Mouse (Mus musculus): Measurements from ENCODE around the gene Scn8a. TPM values are rescaled to one million over a fixed set of nuclear protein-coding genes. Genes with fewer than 3 reads are reported as not detected.
"Not testable (repeated sequence)": the region's sequence is repeated elsewhere in the genome, so short reads cannot be mapped to it uniquely, and the experiment has no call there.

Gene Scn8a
- 11.6 and 14.9 TPM in 2 replicates for polyA plus RNA-seq (2014; fragmentation: Nextera tagmentation; extraction: Ambion mirVana)

DNA sequence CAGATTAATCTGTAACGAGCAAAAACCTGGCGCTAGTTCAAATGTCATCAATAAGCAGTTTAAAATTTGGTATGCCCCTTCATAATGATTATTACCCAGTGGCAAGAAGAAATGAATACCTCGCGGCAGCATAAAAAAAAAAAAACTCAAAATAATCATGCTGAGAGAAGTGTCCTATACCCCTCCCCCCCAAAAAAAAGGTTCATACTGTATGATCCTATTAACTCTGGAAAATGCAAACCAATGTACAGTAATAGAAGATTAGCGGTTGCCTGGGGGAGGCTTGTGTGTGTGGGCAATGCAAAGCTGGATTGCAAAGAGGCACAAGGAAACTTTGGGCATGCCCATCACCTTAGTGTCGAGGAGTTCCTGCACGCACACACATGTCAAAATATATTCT lies at the start of gene Scn8a:
TSS of gene Scn8a (plus strand) at position 301 of the 400 bp plus-strand sequence.
- peak within 1 kb of the TSS; percentile 89 for H3K4me3 ChIP-seq (ENCODE audit: low read depth, low read length)
- peak within 1 kb of the TSS; percentile 57 for H3K9ac ChIP-seq (ENCODE audit: low read length)
- H3K9me3 ChIP-seq (ENCODE audit: control insufficient read depth, low read length) = no peaks in the 10 kb centered on the region
- DNase-seq (ENCODE audit: low spot score, missing footprints) (peak; percentile 35), ATAC-seq (ENCODE audit: low FRiP score) (no peak)
- peaks cover 13% of the 10 kb centered on the region for H3K27me3 ChIP-seq (ENCODE audit: control insufficient read depth, insufficient read depth, low read length)
- 82% methylated on average over 7 of the region's 7 CpGs for WGBS
- H3K27ac ChIP-seq (ENCODE audit: low read depth, low read length) = no peak within 1 kb of the TSS
- H3K36me3 ChIP-seq (ENCODE audit: control insufficient read depth, insufficient read depth, low read length) = no peaks in the 10 kb centered on the region
- H3K4me2 ChIP-seq = peak within 1 kb of the TSS; percentile 50
- peaks cover 19% of the 10 kb centered on the region for H3K4me1 ChIP-seq (ENCODE audit: control insufficient read depth, insufficient read depth, low read length)

DNA sequence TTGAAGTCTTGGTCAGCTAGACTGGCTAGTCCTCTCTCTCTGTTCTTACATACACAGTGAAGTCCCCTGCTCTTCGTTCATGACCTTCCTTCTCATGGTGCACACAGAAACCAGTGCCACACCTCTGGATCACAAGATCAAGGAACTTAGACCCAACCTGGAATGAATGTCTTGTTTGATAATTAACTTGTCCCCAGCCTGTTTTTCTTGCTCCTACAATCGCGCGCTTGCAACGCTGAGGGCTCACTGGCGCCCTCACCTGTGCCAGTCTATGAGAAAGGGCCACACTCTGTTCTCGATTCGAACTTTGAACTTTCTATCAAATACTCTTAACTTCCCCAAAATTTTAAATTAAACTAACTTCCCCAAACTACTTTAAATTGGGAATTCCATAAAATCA lies 47.8 kb upstream of the Scn8a start:
- H3K4me1 ChIP-seq (ENCODE audit: control insufficient read depth, insufficient read depth, low read length) = no peaks in the 10 kb centered on the region
- H3K27me3 ChIP-seq (ENCODE audit: control insufficient read depth, insufficient read depth, low read length) = peaks cover 11% of the 10 kb centered on the region
- H3K27ac ChIP-seq (ENCODE audit: low read depth, low read length) = no peak overlapping the region
- H3K9ac ChIP-seq (ENCODE audit: low read length) = no peak overlapping the region
- no peaks in the 10 kb centered on the region for H3K36me3 ChIP-seq (ENCODE audit: control insufficient read depth, insufficient read depth, low read length)
- H3K4me2 ChIP-seq = no peak overlapping the region
- no peak for DNase-seq (ENCODE audit: low spot score, missing footprints)
- H3K4me3 ChIP-seq (ENCODE audit: low read depth, low read length) = no peak overlapping the region
- H3K9me3 ChIP-seq (ENCODE audit: control insufficient read depth, low read length) = no peaks in the 10 kb centered on the region
- 62% methylated on average over 8 of the region's 8 CpGs for WGBS
- ATAC-seq (ENCODE audit: low FRiP score) = no peak

DNA sequence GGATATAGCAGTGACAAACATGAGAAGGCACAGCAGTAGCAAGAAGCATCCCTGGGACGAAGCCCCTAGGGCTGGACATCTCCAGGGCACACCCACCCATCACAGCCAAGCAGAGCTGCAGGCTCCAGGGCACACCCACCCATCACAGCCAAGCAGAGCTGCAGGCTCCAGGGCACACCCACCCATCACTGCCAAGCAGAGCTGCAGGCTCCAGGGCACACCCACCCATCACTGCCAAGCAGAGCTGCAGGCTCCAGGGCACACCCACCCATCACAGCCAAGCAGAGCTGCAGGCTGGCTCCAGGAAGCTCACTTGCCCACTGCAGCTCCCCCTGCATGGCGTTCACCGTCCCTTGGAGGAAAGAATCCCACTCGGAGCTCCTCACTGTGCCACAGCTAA lies 47.3 kb upstream of the Scn8a start:
- not testable (repeated sequence) for H3K9ac ChIP-seq (ENCODE audit: low read length); H3K27ac ChIP-seq (ENCODE audit: low read depth, low read length); H3K4me3 ChIP-seq (ENCODE audit: low read depth, low read length); H3K36me3 ChIP-seq (ENCODE audit: control insufficient read depth, insufficient read depth, low read length); DNase-seq (ENCODE audit: low spot score, missing footprints); H3K4me2 ChIP-seq; H3K4me1 ChIP-seq (ENCODE audit: control insufficient read depth, insufficient read depth, low read length); H3K9me3 ChIP-seq (ENCODE audit: control insufficient read depth, low read length); ATAC-seq (ENCODE audit: low FRiP score)
- WGBS = 82% methylated on average over 4 of the region's 4 CpGs
- peaks cover 11% of the 10 kb centered on the region for H3K27me3 ChIP-seq (ENCODE audit: control insufficient read depth, insufficient read depth, low read length)

DNA sequence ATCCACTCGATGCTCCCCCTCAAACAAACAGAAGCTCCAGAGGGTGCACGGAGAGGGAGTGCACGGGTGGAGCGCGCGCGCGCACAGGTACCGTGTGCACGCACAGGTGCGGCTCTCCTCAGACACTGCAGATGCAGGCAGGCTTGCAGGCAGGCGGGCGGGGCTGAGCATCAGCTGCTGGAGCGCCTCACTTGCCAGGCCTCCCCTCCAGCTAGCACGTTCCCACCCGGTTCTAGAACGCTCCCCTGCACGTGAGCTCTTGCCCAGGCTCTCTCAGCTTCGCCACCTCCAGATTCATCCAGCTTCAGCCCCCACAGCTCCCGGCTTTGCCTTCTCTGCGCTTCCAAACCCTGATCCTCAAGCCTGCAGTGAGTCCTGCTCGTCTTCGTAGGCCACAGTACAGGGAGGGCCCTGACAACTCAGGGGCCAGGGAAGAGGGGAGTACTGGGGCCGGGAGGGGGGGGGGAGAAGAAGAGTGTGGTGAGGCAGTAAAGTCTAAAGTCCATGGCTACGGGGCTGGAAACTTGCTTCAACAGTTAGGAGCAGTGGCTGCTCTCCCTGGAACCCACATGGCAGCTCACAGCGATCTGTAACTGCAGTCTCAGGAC lies 44.3 kb upstream of the Scn8a start:
- 19% methylated on average over 26 of the region's 26 CpGs for WGBS
- ATAC-seq (ENCODE audit: low FRiP score) (no peak), DNase-seq (ENCODE audit: low spot score, missing footprints) (no peak)
- no peak overlapping the region for H3K4me2 ChIP-seq
- H3K27ac ChIP-seq (ENCODE audit: low read depth, low read length) = no peak overlapping the region
- H3K9me3 ChIP-seq (ENCODE audit: control insufficient read depth, low read length) = no peaks in the 10 kb centered on the region
- no peaks in the 10 kb centered on the region for H3K4me1 ChIP-seq (ENCODE audit: control insufficient read depth, insufficient read depth, low read length)
- H3K9ac ChIP-seq (ENCODE audit: low read length) = no peak overlapping the region
- H3K36me3 ChIP-seq (ENCODE audit: control insufficient read depth, insufficient read depth, low read length) = no peaks in the 10 kb centered on the region
- H3K4me3 ChIP-seq (ENCODE audit: low read depth, low read length) = no peak overlapping the region
- peaks cover 11% of the 10 kb centered on the region for H3K27me3 ChIP-seq (ENCODE audit: control insufficient read depth, insufficient read depth, low read length)

DNA sequence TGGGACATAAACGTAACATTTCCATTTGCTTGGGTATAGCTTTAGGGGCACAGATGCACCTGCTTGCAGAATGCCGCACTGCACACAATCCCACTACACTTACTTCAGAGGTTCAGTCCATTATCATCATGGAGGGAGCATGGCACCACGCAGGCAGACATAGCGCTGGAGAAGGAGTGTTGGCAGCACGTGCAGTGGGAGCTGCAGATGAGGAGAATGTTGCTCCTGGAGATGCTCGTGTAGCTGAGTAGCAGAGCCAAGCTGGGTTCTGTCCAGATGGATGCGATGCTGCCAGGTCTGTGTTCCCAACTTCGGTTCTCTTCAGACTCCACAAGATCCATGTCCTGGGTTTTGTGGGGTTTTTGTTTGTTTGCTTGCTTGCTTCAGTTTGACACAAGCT lies 43.6 kb upstream of the Scn8a start:
- Histone ChIP-seq H3K4me1 (ENCODE audit: control insufficient read depth, insufficient read depth, low read length) (no peaks in the 10 kb centered on the region), H3K27me3 (ENCODE audit: control insufficient read depth, insufficient read depth, low read length) (peaks cover 11% of the 10 kb centered on the region), H3K9ac (ENCODE audit: low read length) (no peak overlapping the region), H3K9me3 (ENCODE audit: control insufficient read depth, low read length) (no peaks in the 10 kb centered on the region), H3K4me2 (no peak overlapping the region), H3K27ac (ENCODE audit: low read depth, low read length) (no peak overlapping the region), H3K36me3 (ENCODE audit: control insufficient read depth, insufficient read depth, low read length) (no peaks in the 10 kb centered on the region), H3K4me3 (ENCODE audit: low read depth, low read length) (no peak overlapping the region)
- 87% methylated on average over 8 of the region's 8 CpGs for whole genome bisulfite sequencing
- DNase-seq (ENCODE audit: low spot score, missing footprints) = no peak
- no peak for ATAC-seq (ENCODE audit: low FRiP score)

DNA sequence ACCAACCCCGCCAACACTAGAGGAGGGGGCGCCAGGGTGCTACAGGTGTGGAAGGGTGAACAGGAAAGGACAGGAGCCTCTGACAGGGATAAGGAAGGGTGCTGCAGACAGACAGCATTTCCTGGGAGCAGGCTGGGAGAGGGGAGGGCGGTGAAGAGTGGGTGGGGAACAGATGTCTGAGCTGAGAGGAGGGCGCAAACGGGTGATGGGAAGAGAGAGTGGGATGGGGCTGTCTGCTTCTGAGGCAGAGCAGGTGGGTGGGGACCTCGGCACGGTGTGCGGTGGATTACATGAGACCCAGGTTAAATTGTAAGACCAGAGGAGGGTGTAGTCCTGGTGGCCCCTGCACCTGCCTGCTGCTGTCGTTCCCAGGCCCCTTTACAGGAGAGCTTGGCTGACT lies 39.9 kb upstream of the Scn8a start:
- no peak overlapping the region for H3K9ac ChIP-seq (ENCODE audit: low read length)
- no peaks in the 10 kb centered on the region for H3K36me3 ChIP-seq (ENCODE audit: control insufficient read depth, insufficient read depth, low read length)
- 88% methylated on average over 9 of the region's 9 CpGs for WGBS
- H3K4me1 ChIP-seq (ENCODE audit: control insufficient read depth, insufficient read depth, low read length) = no peaks in the 10 kb centered on the region
- peaks cover 3% of the 10 kb centered on the region for H3K27me3 ChIP-seq (ENCODE audit: control insufficient read depth, insufficient read depth, low read length)
- ATAC-seq (ENCODE audit: low FRiP score) = no peak
- H3K4me2 ChIP-seq = no peak overlapping the region
- H3K27ac ChIP-seq (ENCODE audit: low read depth, low read length) = no peak overlapping the region
- no peak overlapping the region for H3K4me3 ChIP-seq (ENCODE audit: low read depth, low read length)
- no peak for DNase-seq (ENCODE audit: low spot score, missing footprints)
- H3K9me3 ChIP-seq (ENCODE audit: control insufficient read depth, low read length) = no peaks in the 10 kb centered on the region

DNA sequence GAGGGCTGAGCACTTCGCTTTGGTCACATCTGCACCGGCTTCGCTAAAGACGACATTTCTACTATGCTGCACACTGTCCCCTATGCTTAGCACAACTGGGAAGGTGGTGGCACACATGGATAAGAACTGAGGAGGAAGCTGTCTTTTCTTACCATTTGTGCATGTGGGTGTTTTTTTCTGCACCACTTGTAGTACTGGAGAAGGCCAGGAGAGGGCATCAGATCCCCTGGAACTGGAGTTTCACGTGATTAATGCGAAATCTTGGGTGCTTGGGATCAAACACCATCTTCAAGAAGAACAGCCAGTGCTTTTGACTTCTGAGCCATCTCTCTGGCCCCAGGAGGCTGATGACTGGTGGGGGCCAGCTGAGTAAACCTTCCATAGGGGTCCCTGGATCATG lies 39.0 kb upstream of the Scn8a start:
- no peaks in the 10 kb centered on the region for H3K4me1 ChIP-seq (ENCODE audit: control insufficient read depth, insufficient read depth, low read length)
- 56% methylated on average over 6 of the region's 6 CpGs for WGBS

DNA sequence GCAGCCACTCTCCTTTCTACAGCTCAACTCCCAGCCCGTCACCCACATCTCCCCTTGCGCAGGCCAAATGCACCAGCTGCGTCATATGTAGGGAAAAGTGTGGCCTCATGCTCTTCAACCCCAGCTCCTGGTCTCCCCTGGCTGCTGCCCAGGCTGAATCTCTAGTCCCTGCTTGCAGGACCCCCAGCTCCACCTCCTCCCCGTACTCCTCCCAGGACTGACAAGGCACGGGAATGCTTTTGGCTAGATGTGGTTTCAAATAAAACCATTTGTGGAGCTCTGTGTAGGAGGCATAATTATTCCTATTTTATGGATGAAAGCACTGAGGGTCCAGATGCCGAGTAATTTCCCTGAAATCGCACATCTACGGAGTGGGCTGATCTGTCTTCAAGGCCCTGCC lies 37.5 kb upstream of the Scn8a start:
- 88% methylated on average over 8 of the region's 8 CpGs for WGBS
- H3K4me3 ChIP-seq (ENCODE audit: low read depth, low read length) = no peak overlapping the region
- ATAC-seq (ENCODE audit: low FRiP score) (no peak), DNase-seq (ENCODE audit: low spot score, missing footprints) (no peak)
- H3K9me3 ChIP-seq (ENCODE audit: control insufficient read depth, low read length) = no peaks in the 10 kb centered on the region
- no peaks in the 10 kb centered on the region for H3K36me3 ChIP-seq (ENCODE audit: control insufficient read depth, insufficient read depth, low read length)
- H3K27ac ChIP-seq (ENCODE audit: low read depth, low read length) = no peak overlapping the region
- H3K4me1 ChIP-seq (ENCODE audit: control insufficient read depth, insufficient read depth, low read length) = no peaks in the 10 kb centered on the region
- H3K4me2 ChIP-seq = no peak overlapping the region
- H3K9ac ChIP-seq (ENCODE audit: low read length) = no peak overlapping the region
- no peaks in the 10 kb centered on the region for H3K27me3 ChIP-seq (ENCODE audit: control insufficient read depth, insufficient read depth, low read length)

More for the DNA sequence above, 39.0 kb upstream of the Scn8a start:
- Histone ChIP-seq H3K4me2 (no peak overlapping the region), H3K9me3 (ENCODE audit: control insufficient read depth, low read length) (no peaks in the 10 kb centered on the region), H3K27me3 (ENCODE audit: control insufficient read depth, insufficient read depth, low read length) (no peaks in the 10 kb centered on the region), H3K4me3 (ENCODE audit: low read depth, low read length) (no peak overlapping the region), H3K27ac (ENCODE audit: low read depth, low read length) (no peak overlapping the region), H3K36me3 (ENCODE audit: control insufficient read depth, insufficient read depth, low read length) (no peaks in the 10 kb centered on the region), H3K9ac (ENCODE audit: low read length) (no peak overlapping the region)
- DNase-seq (ENCODE audit: low spot score, missing footprints) = peak; percentile 90
- ATAC-seq (ENCODE audit: low FRiP score) = no peak

DNA sequence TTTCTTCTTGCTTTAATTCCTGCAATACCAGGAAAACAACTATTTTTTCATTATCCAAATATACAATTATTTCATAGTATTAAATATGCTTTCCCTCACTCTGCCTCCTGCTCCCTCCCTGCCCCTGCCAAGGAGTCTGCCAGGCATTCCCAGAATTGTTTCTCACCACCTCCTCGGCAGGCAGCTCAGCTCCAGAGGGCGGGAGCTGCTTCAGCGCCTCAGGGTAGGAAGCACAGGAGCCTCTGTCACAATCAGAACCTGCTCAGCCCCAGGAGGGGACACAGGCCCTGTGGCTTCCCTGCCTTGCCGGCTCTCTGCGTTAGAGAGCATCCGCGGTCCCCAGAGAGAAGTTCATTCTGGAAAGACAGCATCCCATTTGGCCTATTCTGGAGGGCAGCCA lies 36.9 kb upstream of the Scn8a start:
- DNase-seq (ENCODE audit: low spot score, missing footprints) = no peak
- no peaks in the 10 kb centered on the region for H3K36me3 ChIP-seq (ENCODE audit: control insufficient read depth, insufficient read depth, low read length)
- no peak overlapping the region for H3K9ac ChIP-seq (ENCODE audit: low read length)
- H3K27ac ChIP-seq (ENCODE audit: low read depth, low read length) = no peak overlapping the region
- no peaks in the 10 kb centered on the region for H3K27me3 ChIP-seq (ENCODE audit: control insufficient read depth, insufficient read depth, low read length)
- H3K4me1 ChIP-seq (ENCODE audit: control insufficient read depth, insufficient read depth, low read length) = no peaks in the 10 kb centered on the region
- no peak overlapping the region for H3K4me2 ChIP-seq
- H3K9me3 ChIP-seq (ENCODE audit: control insufficient read depth, low read length) = no peaks in the 10 kb centered on the region
- H3K4me3 ChIP-seq (ENCODE audit: low read depth, low read length) = no peak overlapping the region
- ATAC-seq (ENCODE audit: low FRiP score) = no peak
- 41% methylated on average over 7 of the region's 7 CpGs for WGBS
